Mouse (Mus musculus): ENCODE data around the gene Clmn. TPM values are rescaled to one million over a fixed set of nuclear protein-coding genes. Genes with fewer than 3 reads are reported as not detected.

Gene Clmn
- polyA plus RNA-seq, 1 experiment from 2014 or later = 2.9 TPM

- DNase-seq (ENCODE audit: low spot score) = no peak
These were observed 71.4 kb downstream of the Clmn start for GRCm38 (mm10) chr12:104793486-104793885.

GRCm38 (mm10) chr12:104777603-104778002 is 87.3 kb downstream of the Clmn start:
- H3K27me3 ChIP-seq (ENCODE audit: control insufficient read depth, insufficient read depth, low read length) = no peaks in the 10 kb centered on the region
- H3K9me3 ChIP-seq (ENCODE audit: control insufficient read depth, low read length) = no peaks in the 10 kb centered on the region
- no peak overlapping the region for H3K4me2 ChIP-seq (ENCODE audit: low read depth)
- H3K27ac ChIP-seq (ENCODE audit: low read depth, low read length) = no peak overlapping the region
- 82% methylated on average over 1 of the region's 1 CpGs for WGBS
- H3K36me3 ChIP-seq (ENCODE audit: control insufficient read depth, insufficient read depth, low read length) = no peaks in the 10 kb centered on the region; the same call in 1 of the 2 replicates
- DNase-seq (ENCODE audit: low spot score) (no peak), ATAC-seq (ENCODE audit: insufficient read depth, low FRiP score, low TSS enrichment) (no peak)
- H3K9ac ChIP-seq (ENCODE audit: low read length) = no peak overlapping the region
- H3K4me1 ChIP-seq (ENCODE audit: control insufficient read depth, insufficient read depth, low read length) = no peaks in the 10 kb centered on the region
- no peak overlapping the region for H3K4me3 ChIP-seq (ENCODE audit: low read depth, low read length)

More at GRCm38 (mm10) chr12:104793486-104793885, 71.4 kb downstream of the Clmn start:
- H3K27me3 ChIP-seq (ENCODE audit: control insufficient read depth, insufficient read depth, low read length) = no peaks in the 10 kb centered on the region
- H3K4me1 ChIP-seq (ENCODE audit: control insufficient read depth, insufficient read depth, low read length) = no peaks in the 10 kb centered on the region
- no peak overlapping the region for H3K4me2 ChIP-seq (ENCODE audit: low read depth)
- H3K4me3 ChIP-seq (ENCODE audit: low read depth, low read length) = no peak overlapping the region
- H3K9ac ChIP-seq (ENCODE audit: low read length) = no peak overlapping the region
- peaks cover 4% of the 10 kb centered on the region; the same call in 1 of the 2 replicates for H3K36me3 ChIP-seq (ENCODE audit: control insufficient read depth, insufficient read depth, low read length)
- H3K9me3 ChIP-seq (ENCODE audit: control insufficient read depth, low read length) = no peaks in the 10 kb centered on the region
- WGBS = 54% methylated on average over 12 of the region's 12 CpGs
- no peak for ATAC-seq (ENCODE audit: insufficient read depth, low FRiP score, low TSS enrichment)
- H3K27ac ChIP-seq (ENCODE audit: low read depth, low read length) = no peak overlapping the region

GRCm38 (mm10) chr12:104771941-104772340 is 92.9 kb downstream of the Clmn start:
- Histone ChIP-seq H3K4me2 (ENCODE audit: low read depth) (no peak overlapping the region), H3K36me3 (ENCODE audit: control insufficient read depth, insufficient read depth, low read length) (no peaks in the 10 kb centered on the region; the same call in 1 of the 2 replicates), H3K9me3 (ENCODE audit: control insufficient read depth, low read length) (no peaks in the 10 kb centered on the region), H3K4me1 (ENCODE audit: control insufficient read depth, insufficient read depth, low read length) (no peaks in the 10 kb centered on the region), H3K9ac (ENCODE audit: low read length) (no peak overlapping the region), H3K27ac (ENCODE audit: low read depth, low read length) (no peak overlapping the region), H3K4me3 (ENCODE audit: low read depth, low read length) (no peak overlapping the region), H3K27me3 (ENCODE audit: control insufficient read depth, insufficient read depth, low read length) (no peaks in the 10 kb centered on the region)
- ATAC-seq (ENCODE audit: insufficient read depth, low FRiP score, low TSS enrichment) (no peak), DNase-seq (ENCODE audit: low spot score) (no peak)
- WGBS = 73% methylated on average over 2 of the region's 2 CpGs

- ATAC-seq (ENCODE audit: insufficient read depth, low FRiP score, low TSS enrichment) (no peak), DNase-seq (ENCODE audit: low spot score) (no peak)
- no peak overlapping the region for H3K9ac ChIP-seq (ENCODE audit: low read length)
- no peaks in the 10 kb centered on the region for H3K9me3 ChIP-seq (ENCODE audit: control insufficient read depth, low read length)
- no peaks in the 10 kb centered on the region for H3K4me1 ChIP-seq (ENCODE audit: control insufficient read depth, insufficient read depth, low read length)
- no peaks in the 10 kb centered on the region for H3K27me3 ChIP-seq (ENCODE audit: control insufficient read depth, insufficient read depth, low read length)
- no peak overlapping the region for H3K27ac ChIP-seq (ENCODE audit: low read depth, low read length)
- no peak overlapping the region for H3K4me3 ChIP-seq (ENCODE audit: low read depth, low read length)
- WGBS = 37% methylated on average over 10 of the region's 10 CpGs
- no peak overlapping the region for H3K4me2 ChIP-seq (ENCODE audit: low read depth)
- H3K36me3 ChIP-seq (ENCODE audit: control insufficient read depth, insufficient read depth, low read length) = no peaks in the 10 kb centered on the region
These were observed 95.6 kb downstream of the Clmn start for GRCm38 (mm10) chr12:104769201-104769785.

- DNase-seq (ENCODE audit: low spot score) (no peak), ATAC-seq (ENCODE audit: insufficient read depth, low FRiP score, low TSS enrichment) (no peak)
- H3K4me1 ChIP-seq (ENCODE audit: control insufficient read depth, insufficient read depth, low read length) = peaks cover 4% of the 10 kb centered on the region; the same call in 1 of the 2 replicates
- no peak overlapping the region for H3K4me3 ChIP-seq (ENCODE audit: low read depth, low read length)
- no peak overlapping the region for H3K4me2 ChIP-seq (ENCODE audit: low read depth)
- 86% methylated on average over 4 of the region's 4 CpGs for WGBS
- H3K36me3 ChIP-seq (ENCODE audit: control insufficient read depth, insufficient read depth, low read length) = no peaks in the 10 kb centered on the region
- H3K9me3 ChIP-seq (ENCODE audit: control insufficient read depth, low read length) = no peaks in the 10 kb centered on the region
- no peaks in the 10 kb centered on the region for H3K27me3 ChIP-seq (ENCODE audit: control insufficient read depth, insufficient read depth, low read length)
- H3K9ac ChIP-seq (ENCODE audit: low read length) = no peak overlapping the region
- H3K27ac ChIP-seq (ENCODE audit: low read depth, low read length) = no peak overlapping the region
These were observed 97.7 kb downstream of the Clmn start for GRCm38 (mm10) chr12:104767183-104767582.

GRCm38 (mm10) chr12:104765761-104766160 is 99.1 kb downstream of the Clmn start:
- H3K27me3 ChIP-seq (ENCODE audit: control insufficient read depth, insufficient read depth, low read length) = no peaks in the 10 kb centered on the region
- peaks cover 4% of the 10 kb centered on the region; the same call in 1 of the 2 replicates for H3K4me1 ChIP-seq (ENCODE audit: control insufficient read depth, insufficient read depth, low read length)
- H3K4me3 ChIP-seq (ENCODE audit: low read depth, low read length) = no peak overlapping the region
- ATAC-seq (ENCODE audit: insufficient read depth, low FRiP score, low TSS enrichment) (no peak), DNase-seq (ENCODE audit: low spot score) (no peak)
- H3K9ac ChIP-seq (ENCODE audit: low read length) = no peak overlapping the region
- whole genome bisulfite sequencing = 89% methylated on average over 7 of the region's 7 CpGs
- no peaks in the 10 kb centered on the region for H3K9me3 ChIP-seq (ENCODE audit: control insufficient read depth, low read length)
- H3K36me3 ChIP-seq (ENCODE audit: control insufficient read depth, insufficient read depth, low read length) = no peaks in the 10 kb centered on the region
- no peak overlapping the region for H3K4me2 ChIP-seq (ENCODE audit: low read depth)
- H3K27ac ChIP-seq (ENCODE audit: low read depth, low read length) = no peak overlapping the region

- no peaks in the 10 kb centered on the region for H3K27me3 ChIP-seq (ENCODE audit: control insufficient read depth, insufficient read depth, low read length)
- WGBS = 82% methylated on average over 5 of the region's 5 CpGs
- H3K4me2 ChIP-seq (ENCODE audit: low read depth) = no peak overlapping the region
- H3K9me3 ChIP-seq (ENCODE audit: control insufficient read depth, low read length) = no peaks in the 10 kb centered on the region
- no peak overlapping the region for H3K4me3 ChIP-seq (ENCODE audit: low read depth, low read length)
- no peak for DNase-seq (ENCODE audit: low spot score)
- no peak overlapping the region for H3K9ac ChIP-seq (ENCODE audit: low read length)
- no peak for ATAC-seq (ENCODE audit: insufficient read depth, low FRiP score, low TSS enrichment)
- H3K4me1 ChIP-seq (ENCODE audit: control insufficient read depth, insufficient read depth, low read length) = peaks cover 4% of the 10 kb centered on the region; the same call in 1 of the 2 replicates
- H3K36me3 ChIP-seq (ENCODE audit: control insufficient read depth, insufficient read depth, low read length) = no peaks in the 10 kb centered on the region
- H3K27ac ChIP-seq (ENCODE audit: low read depth, low read length) = no peak overlapping the region
These were observed 99.8 kb downstream of the Clmn start for GRCm38 (mm10) chr12:104765116-104765515.

GRCm38 (mm10) chr12:104763918-104764317 is 101.0 kb downstream of the Clmn start:
- DNase-seq (ENCODE audit: low spot score) (no peak), ATAC-seq (ENCODE audit: insufficient read depth, low FRiP score, low TSS enrichment) (no peak)
- H3K27me3 ChIP-seq (ENCODE audit: control insufficient read depth, insufficient read depth, low read length) = no peaks in the 10 kb centered on the region
- H3K9me3 ChIP-seq (ENCODE audit: control insufficient read depth, low read length) = no peaks in the 10 kb centered on the region
- no peak overlapping the region for H3K4me3 ChIP-seq (ENCODE audit: low read depth, low read length)
- peaks cover 4% of the 10 kb centered on the region; the same call in 1 of the 2 replicates for H3K4me1 ChIP-seq (ENCODE audit: control insufficient read depth, insufficient read depth, low read length)
- WGBS = 33% methylated on average over 6 of the region's 6 CpGs
- no peak overlapping the region for H3K9ac ChIP-seq (ENCODE audit: low read length)
- no peak overlapping the region for H3K4me2 ChIP-seq (ENCODE audit: low read depth)
- no peak overlapping the region for H3K27ac ChIP-seq (ENCODE audit: low read depth, low read length)
- no peaks in the 10 kb centered on the region for H3K36me3 ChIP-seq (ENCODE audit: control insufficient read depth, insufficient read depth, low read length)

GRCm38 (mm10) chr12:104761411-104761810 is 103.5 kb downstream of the Clmn start:
- H3K27me3 ChIP-seq (ENCODE audit: control insufficient read depth, insufficient read depth, low read length) = no peaks in the 10 kb centered on the region
- H3K27ac ChIP-seq (ENCODE audit: low read depth, low read length) = no peak overlapping the region
- no peaks in the 10 kb centered on the region for H3K9me3 ChIP-seq (ENCODE audit: control insufficient read depth, low read length)
- no peak overlapping the region for H3K4me2 ChIP-seq (ENCODE audit: low read depth)
- H3K4me3 ChIP-seq (ENCODE audit: low read depth, low read length) = no peak overlapping the region
- H3K36me3 ChIP-seq (ENCODE audit: control insufficient read depth, insufficient read depth, low read length) = no peaks in the 10 kb centered on the region
- no peak for ATAC-seq (ENCODE audit: insufficient read depth, low FRiP score, low TSS enrichment)
- H3K4me1 ChIP-seq (ENCODE audit: control insufficient read depth, insufficient read depth, low read length) = peaks cover 4% of the 10 kb centered on the region; the same call in 1 of the 2 replicates
- no peak overlapping the region for H3K9ac ChIP-seq (ENCODE audit: low read length)
- WGBS = 87% methylated on average over 8 of the region's 8 CpGs
- DNase-seq (ENCODE audit: low spot score) = no peak
